Mouse (Mus musculus): ENCODE results near the gene Agmo.

Gene Agmo

GRCm38 (mm10) chr12:37624078-37624477, 382.6 kb downstream of the Agmo start:
- in situ Hi-C loops (cut with MboI, MseI) = no loop called here

All from T-helper 1 cell (primary cell).